Mouse (Mus musculus) megakaryocyte-erythroid progenitor cell, adult 5-6 weeks (primary cell): ENCODE data around the gene Mgat4b. TPM values are rescaled to one million over a fixed set of nuclear protein-coding genes. Genes with fewer than 3 reads are reported as not detected.

ENCODE experiments used
- ATAC-seq: replicated peaks from 2 replicates; pipeline ENCODE4 v1.8.0; 2016; ENCODE audit warnings: mild to moderate bottlenecking, inconsistent platforms; ENCODE audit not compliant: severe bottlenecking, poor library complexity, low FRiP score, low TSS enrichment
- total RNA-seq, 2 experiments: library from RNA; stranded (forward) in 1 of 2; stranded (reverse) in 1 of 2; fragments of 200-1000, 215-1000 nt in 1 of 2; fragments of >200 nt in 1 of 2; fragmentation: Nextera tagmentation in 1 of 2; gene quantifications; 2 replicates each; pipeline ENCODE4 v1.2.3; 2014 to 2017

The Mgat4b gene
- total RNA-seq, 2 experiments from 2014 or later, result 11.1 to 40.6 TPM

- no peak for ATAC-seq
Measured at GRCm38 (mm10) chr11:50238821-50239791, 28.4 kb downstream of the Mgat4b start.

- no peak for ATAC-seq
Measured at GRCm38 (mm10) chr11:50240235-50240911, 29.7 kb downstream of the Mgat4b start.

- ATAC-seq, result no peak
Measured at GRCm38 (mm10) chr11:50243926-50244325, 33.2 kb downstream of the Mgat4b start.

- ATAC-seq, result peak; percentile 28; the same call in 1 of the 2 replicates
Measured at GRCm38 (mm10) chr11:50245269-50245668, 34.6 kb downstream of the Mgat4b start.

GRCm38 (mm10) chr11:50248473-50249171, 37.9 kb downstream of the Mgat4b start:
- ATAC-seq, result no peak

GRCm38 (mm10) chr11:50252166-50252565, 41.5 kb downstream of the Mgat4b start:
- ATAC-seq, result no peak

GRCm38 (mm10) chr11:50252684-50253265, 42.1 kb downstream of the Mgat4b start:
- ATAC-seq, result no peak

GRCm38 (mm10) chr11:50253393-50253792, 42.7 kb downstream of the Mgat4b start:
- ATAC-seq, result 0 out of 2 replicates have a peak, but pooled peaks have one; percentile 18

GRCm38 (mm10) chr11:50254010-50254580, 43.4 kb downstream of the Mgat4b start:
- ATAC-seq, result no peak

- no peak for ATAC-seq
Measured at GRCm38 (mm10) chr11:50256615-50257014, 45.9 kb downstream of the Mgat4b start.

- no peak for ATAC-seq
Measured at GRCm38 (mm10) chr11:50258310-50258709, 47.6 kb downstream of the Mgat4b start.

GRCm38 (mm10) chr11:50262020-50262419, 51.3 kb downstream of the Mgat4b start:
- peak; percentile 65; the same call in 1 of the 2 replicates for ATAC-seq

GRCm38 (mm10) chr11:50263198-50263597, 52.5 kb downstream of the Mgat4b start:
- no peak for ATAC-seq

- no peak for ATAC-seq
Measured at GRCm38 (mm10) chr11:50265931-50266330, 55.2 kb downstream of the Mgat4b start.

GRCm38 (mm10) chr11:50266997-50267396, 56.3 kb downstream of the Mgat4b start:
- no peak for ATAC-seq

- ATAC-seq, result 0 out of 2 replicates have a peak, but pooled peaks have one; percentile 56
Measured at GRCm38 (mm10) chr11:50269163-50269562, 58.5 kb downstream of the Mgat4b start.

- no peak for ATAC-seq
Measured at GRCm38 (mm10) chr11:50269885-50270284, 59.2 kb downstream of the Mgat4b start.

- no peak for ATAC-seq
Measured at GRCm38 (mm10) chr11:50272819-50273218, 62.1 kb downstream of the Mgat4b start.

- ATAC-seq, result no peak
Measured at GRCm38 (mm10) chr11:50275077-50275476, 64.4 kb downstream of the Mgat4b start.
